Mouse (Mus musculus) myocyte (in vitro differentiated cells): ENCODE measurements around the gene Lpcat3.

Source experiments
- CEBPB ChIP-seq: IDR thresholded peaks from 2 replicates; pipeline ENCODE4 v1.6.1; 2011; ENCODE audit warnings: mild to moderate bottlenecking, moderate library complexity; ENCODE audit not compliant: poor library complexity, insufficient read depth, severe bottlenecking
- E2F4 ChIP-seq: IDR thresholded peaks from one replicate; pipeline ENCODE4 v1.6.1; 2011; ENCODE audit warnings: mild to moderate bottlenecking, control low read depth, moderate library complexity; ENCODE audit not compliant: insufficient read depth
- MAX ChIP-seq: IDR thresholded peaks from one replicate; pipeline ENCODE4 v1.6.1; 2011; ENCODE audit warnings: low read depth, mild to moderate bottlenecking, control low read depth
- MYOG ChIP-seq, 3 experiments: IDR thresholded peaks; one replicate each; pipeline ENCODE4 v1.6.1; 2011; ENCODE audit warnings: control low read depth in 2 of 3, low read depth in 2 of 3, mild to moderate bottlenecking in 2 of 3; ENCODE audit not compliant: insufficient read length in 2 of 3, control insufficient read depth in 1 of 3, insufficient read depth in 1 of 3
- POLR2A ChIP-seq: IDR thresholded peaks from one replicate; pipeline ENCODE4 v1.6.1; 2011; ENCODE audit warnings: low read depth, mild to moderate bottlenecking, control low read depth, moderate library complexity; ENCODE audit not compliant: insufficient read length
- POLR2AphosphoS2 ChIP-seq: IDR thresholded peaks from one replicate; pipeline ENCODE4 v1.6.1; 2011; ENCODE audit warnings: low read depth, control low read depth; ENCODE audit not compliant: insufficient read length
- REST ChIP-seq: IDR thresholded peaks from one replicate; pipeline ENCODE4 v1.6.1; 2011; ENCODE audit warnings: mild to moderate bottlenecking, control low read depth, moderate library complexity; ENCODE audit not compliant: insufficient read depth, insufficient read length
- SRF ChIP-seq: IDR thresholded peaks from one replicate; pipeline ENCODE4 v1.6.1; 2011; ENCODE audit warnings: low read depth; ENCODE audit not compliant: control insufficient read depth, insufficient read length
- TCF12 ChIP-seq: IDR thresholded peaks from one replicate; pipeline ENCODE4 v1.6.1; 2011; ENCODE audit warnings: mild to moderate bottlenecking, control low read depth; ENCODE audit not compliant: poor library complexity, insufficient read depth, severe bottlenecking
- USF1 ChIP-seq: IDR thresholded peaks from one replicate; pipeline ENCODE4 v1.6.1; 2011; ENCODE audit warnings: low read depth, mild to moderate bottlenecking, control low read depth, moderate library complexity

DNA sequence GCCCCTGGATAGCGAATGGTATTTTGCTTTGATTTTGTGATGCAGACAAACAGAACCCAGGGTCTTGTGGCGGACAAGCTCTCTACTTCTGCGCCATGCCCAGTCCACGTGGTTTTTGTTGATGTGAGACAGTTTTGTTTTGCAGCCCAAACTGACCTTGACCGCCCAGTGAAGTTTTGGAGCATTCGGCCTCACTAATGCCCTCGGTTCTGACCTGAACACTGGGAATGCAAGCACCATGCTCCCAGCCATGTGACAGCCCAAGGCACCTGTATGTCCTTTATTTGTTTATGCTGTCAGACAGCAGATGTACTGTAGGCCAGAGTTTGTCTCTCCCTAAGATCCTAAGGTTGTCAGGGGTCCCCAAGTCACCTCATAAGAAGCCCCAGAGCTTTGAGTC is 11.8 kb downstream of the Lpcat3 start:
- TF ChIP-seq TCF12 (no peak), CEBPB (no peak), REST (no peak), USF1 (no peak), MAX (no peak), POLR2A (no peak), E2F4 (no peak), MYOG (IDR thresholded peaks at IDR 0.05; ENCODE audit: control insufficient read depth in 1 of 3, insufficient read depth in 1 of 3, insufficient read length in 2 of 3, low read depth in 2 of 3) (no peak), POLR2AphosphoS2 (no peak), SRF (no peak)
